Mouse (Mus musculus): ENCODE results near the gene Tssk3. TPM values are rescaled to one million over a fixed set of nuclear protein-coding genes. Genes with fewer than 3 reads are reported as not detected.
"Not testable (repeated sequence)": the region's sequence is repeated elsewhere in the genome, so short reads cannot be mapped to it uniquely, and the experiment has no call there.

The Tssk3 gene
- polyA plus RNA-seq (2011; ENCODE audit: insufficient read length, low read depth, missing spikeins), result not detected in 2 replicates

DNA sequence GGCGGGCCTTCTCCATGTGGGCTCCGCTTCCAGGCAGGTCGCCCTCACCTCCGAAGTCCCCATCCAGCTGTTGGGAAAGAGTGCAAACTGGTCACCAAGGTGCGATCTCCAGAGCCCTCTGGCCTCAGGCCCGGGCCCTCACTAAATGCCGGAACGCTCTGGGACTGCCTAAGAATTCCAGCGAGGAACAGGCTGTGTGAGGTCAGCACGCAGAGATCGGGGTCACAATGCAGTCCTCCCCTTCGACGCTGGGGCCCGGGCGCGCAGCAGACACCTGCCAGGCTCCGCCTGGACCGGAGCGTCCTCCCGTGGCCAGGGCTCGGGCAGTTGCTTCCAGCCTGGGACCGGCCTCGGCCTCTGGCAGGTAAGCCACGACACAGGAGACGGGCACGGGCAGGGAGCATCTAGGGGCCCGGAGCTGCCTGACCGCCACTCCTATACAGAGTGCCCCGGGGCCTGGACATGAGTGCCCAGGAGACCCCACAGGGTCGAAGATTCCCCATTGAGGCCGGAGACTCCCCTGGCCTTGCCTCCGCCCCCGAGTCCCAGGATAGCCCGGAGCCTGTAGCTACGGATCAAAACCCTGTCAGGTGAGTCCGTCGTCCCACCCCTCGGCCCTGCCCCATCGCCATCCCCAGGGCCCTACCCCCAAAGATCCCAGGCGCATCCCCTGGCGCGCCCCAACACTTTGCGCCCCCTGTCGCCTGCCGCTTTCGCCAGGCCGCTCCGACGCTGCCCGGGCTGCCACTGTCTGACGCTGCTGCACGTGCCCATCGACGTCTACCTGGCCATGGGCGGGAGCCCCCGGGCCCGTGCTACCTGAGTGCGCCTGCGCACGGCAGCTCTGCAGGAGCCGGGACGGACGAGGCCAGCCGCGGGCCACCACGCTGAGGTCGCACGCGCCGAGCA lies at the start of gene Tssk3, which contains the start of gene Fam229a:
Tssk3 (minus strand) TSS at position 51 of the 909 bp plus-strand sequence.
Fam229a (plus strand) TSS at position 219 of the 909 bp plus-strand sequence.
- Histone ChIP-seq H3K27ac (ENCODE audit: insufficient read depth, low read length) (no peak within 1 kb of the TSS), H3K4me3 (ENCODE audit: insufficient read depth, low read length) (no peak within 1 kb of the TSS), H3K4me1 (ENCODE audit: control insufficient read depth, insufficient read depth, low read length) (no peaks in the 10 kb centered on the region)
- TF ChIP-seq CTCF (IDR thresholded peaks at IDR 0.05; ENCODE audit: borderline replicate concordance, insufficient read depth, low read length) (no peak), POLR2A (IDR thresholded peaks at IDR 0.05; ENCODE audit: low read depth, low read length) (no peak)

DNA sequence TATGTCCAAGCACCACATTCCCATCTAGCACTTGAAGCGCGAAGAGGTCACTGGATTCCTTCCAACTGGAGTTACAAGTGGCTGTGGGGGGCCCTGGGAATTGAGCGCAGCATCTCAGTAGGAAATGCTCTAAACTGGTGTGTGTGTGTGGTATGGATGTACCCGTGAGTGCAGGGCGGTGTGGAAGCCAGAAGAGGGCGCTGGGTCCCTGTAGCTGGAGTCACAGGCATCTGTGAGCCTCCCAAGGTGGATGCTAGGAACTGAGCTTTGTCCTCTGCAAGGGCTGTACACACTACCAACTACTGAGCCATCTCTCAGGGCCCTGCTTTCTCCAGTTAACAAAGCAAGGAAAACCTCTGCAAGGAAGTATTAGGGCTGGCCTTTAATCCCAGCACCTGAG lies 49.2 kb upstream of the Tssk3 start:
- Histone ChIP-seq H3K27ac (ENCODE audit: insufficient read depth, low read length) (no peak overlapping the region), H3K4me3 (ENCODE audit: insufficient read depth, low read length) (no peak overlapping the region), H3K4me1 (ENCODE audit: control insufficient read depth, insufficient read depth, low read length) (no peaks in the 10 kb centered on the region; the same call in 1 of the 2 replicates)
- peak; percentile 26; the same call in 1 of the 2 replicates for TF ChIP-seq CTCF (IDR thresholded peaks at IDR 0.05; ENCODE audit: borderline replicate concordance, insufficient read depth, low read length)
- TF ChIP-seq POLR2A (IDR thresholded peaks at IDR 0.05; ENCODE audit: low read depth, low read length), result no peak

DNA sequence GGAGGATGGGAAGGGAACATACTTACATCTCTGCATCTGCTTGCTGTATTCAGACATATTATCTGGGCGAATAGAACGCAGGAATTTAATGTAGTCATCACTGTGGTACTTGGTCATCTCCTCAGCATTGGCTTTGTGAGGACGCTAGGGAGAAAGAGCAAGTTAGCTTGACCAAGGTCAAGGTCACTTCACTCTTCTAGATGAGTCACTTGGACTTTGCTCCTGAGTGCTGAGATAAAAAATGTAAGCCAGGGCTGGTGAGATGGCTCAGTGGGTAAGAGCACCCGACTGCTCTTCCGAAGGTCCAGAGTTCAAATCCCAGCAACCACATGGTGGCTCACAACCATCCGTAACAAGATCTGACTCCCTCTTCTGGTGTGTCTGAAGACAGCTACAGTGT lies 38.1 kb upstream of the Tssk3 start:
- not testable (repeated sequence) for H3K27ac ChIP-seq (ENCODE audit: insufficient read depth, low read length); H3K4me1 ChIP-seq (ENCODE audit: control insufficient read depth, insufficient read depth, low read length); H3K4me3 ChIP-seq (ENCODE audit: insufficient read depth, low read length)

DNA sequence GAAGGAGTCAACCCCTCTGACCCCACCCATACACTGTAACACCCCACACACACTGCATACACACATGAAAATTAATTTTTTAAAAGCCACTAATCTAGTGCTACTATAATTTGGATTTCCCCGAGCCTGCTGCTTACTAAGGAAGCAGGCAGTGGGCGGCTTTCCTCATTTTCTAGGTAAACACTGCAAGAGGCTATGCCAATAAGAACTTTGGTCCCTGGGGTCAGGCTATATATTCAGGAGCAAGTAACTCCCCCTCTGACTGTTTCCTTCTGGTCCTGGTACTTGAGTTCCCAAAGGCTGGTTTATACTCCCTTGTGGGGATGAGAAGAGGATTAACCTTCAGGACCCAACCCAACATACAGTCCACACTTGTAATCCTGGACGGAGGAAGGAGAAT lies 35.1 kb upstream of the Tssk3 start:
- no peaks in the 10 kb centered on the region for H3K4me1 ChIP-seq (ENCODE audit: control insufficient read depth, insufficient read depth, low read length)
- no peak for TF ChIP-seq POLR2A (IDR thresholded peaks at IDR 0.05; ENCODE audit: low read depth, low read length)
- no peak for TF ChIP-seq CTCF (IDR thresholded peaks at IDR 0.05; ENCODE audit: borderline replicate concordance, insufficient read depth, low read length)
- no peak overlapping the region for H3K4me3 ChIP-seq (ENCODE audit: insufficient read depth, low read length)
- no peak overlapping the region for H3K27ac ChIP-seq (ENCODE audit: insufficient read depth, low read length)

DNA sequence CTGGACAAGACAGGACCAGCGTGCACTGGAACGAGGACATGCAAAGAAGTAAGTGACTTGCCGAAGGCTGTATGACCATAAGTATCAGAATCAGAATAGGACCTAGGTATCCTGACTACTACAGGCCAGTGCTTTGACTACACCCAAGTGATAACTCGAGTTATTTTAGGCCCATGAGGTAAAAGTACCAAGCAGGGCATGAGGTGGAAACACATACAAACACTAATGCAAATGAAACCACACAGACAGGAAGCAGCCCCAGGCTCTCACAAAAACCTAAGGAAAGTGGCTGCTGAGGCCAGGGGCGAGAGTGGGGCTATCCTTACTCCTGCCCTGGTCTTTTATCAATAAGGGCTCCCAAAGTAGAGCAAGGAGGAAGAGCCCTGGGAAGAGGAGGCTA lies 34.5 kb upstream of the Tssk3 start:
- H3K4me3 ChIP-seq (ENCODE audit: insufficient read depth, low read length), result no peak overlapping the region
- no peaks in the 10 kb centered on the region for H3K4me1 ChIP-seq (ENCODE audit: control insufficient read depth, insufficient read depth, low read length)
- H3K27ac ChIP-seq (ENCODE audit: insufficient read depth, low read length), result no peak overlapping the region
- TF ChIP-seq POLR2A (IDR thresholded peaks at IDR 0.05; ENCODE audit: low read depth, low read length) (no peak), CTCF (IDR thresholded peaks at IDR 0.05; ENCODE audit: borderline replicate concordance, insufficient read depth, low read length) (no peak)

DNA sequence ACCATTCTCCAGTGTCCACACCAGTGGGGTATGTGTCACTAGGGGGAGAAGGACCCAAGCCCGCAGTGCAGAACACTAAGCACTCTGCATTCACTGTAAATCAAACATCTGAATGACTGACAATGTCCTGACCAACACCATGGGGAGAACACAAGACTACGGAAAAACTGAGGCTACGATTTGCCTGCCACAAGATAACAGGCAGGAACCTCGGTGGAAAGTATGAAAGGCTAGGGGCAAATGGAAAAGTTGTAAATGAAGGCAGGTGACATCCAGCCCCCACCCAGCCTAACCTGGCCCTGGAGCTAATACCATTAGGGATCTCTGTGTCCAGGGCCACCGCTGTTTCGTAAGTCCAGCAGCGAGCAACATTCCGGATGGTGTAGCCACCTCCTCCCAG lies 27.7 kb upstream of the Tssk3 start:
- Histone ChIP-seq H3K27ac (ENCODE audit: insufficient read depth, low read length) (no peak overlapping the region), H3K4me3 (ENCODE audit: insufficient read depth, low read length) (no peak overlapping the region), H3K4me1 (ENCODE audit: control insufficient read depth, insufficient read depth, low read length) (peaks cover 4% of the 10 kb centered on the region; the same call in 1 of the 2 replicates)
- TF ChIP-seq CTCF (IDR thresholded peaks at IDR 0.05; ENCODE audit: borderline replicate concordance, insufficient read depth, low read length) (no peak), POLR2A (IDR thresholded peaks at IDR 0.05; ENCODE audit: low read depth, low read length) (no peak)

DNA sequence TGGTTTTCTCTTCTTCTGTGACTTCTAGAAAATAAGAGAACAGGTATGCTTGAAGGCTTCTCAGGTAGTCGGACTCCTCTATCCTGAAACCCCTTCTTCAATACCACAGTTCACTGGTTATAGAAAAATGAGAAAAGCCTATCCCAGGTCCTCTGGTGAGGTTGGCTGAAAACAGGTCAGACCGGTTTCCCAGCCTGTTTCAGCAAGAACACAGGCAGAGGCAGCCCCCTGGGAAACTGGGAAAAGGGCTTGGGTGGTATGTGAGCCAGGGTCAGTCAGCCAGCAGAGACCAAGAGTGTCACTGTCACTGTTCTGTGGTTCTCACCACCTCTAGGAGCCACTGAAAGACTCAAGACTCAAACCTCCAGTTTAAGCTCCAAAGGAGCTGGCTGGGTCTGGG lies 26.1 kb upstream of the Tssk3 start:
- Histone ChIP-seq H3K27ac (ENCODE audit: insufficient read depth, low read length) (no peak overlapping the region), H3K4me1 (ENCODE audit: control insufficient read depth, insufficient read depth, low read length) (peaks cover 4% of the 10 kb centered on the region; the same call in 1 of the 2 replicates), H3K4me3 (ENCODE audit: insufficient read depth, low read length) (no peak overlapping the region)
- TF ChIP-seq CTCF (IDR thresholded peaks at IDR 0.05; ENCODE audit: borderline replicate concordance, insufficient read depth, low read length) (no peak), POLR2A (IDR thresholded peaks at IDR 0.05; ENCODE audit: low read depth, low read length) (no peak)

DNA sequence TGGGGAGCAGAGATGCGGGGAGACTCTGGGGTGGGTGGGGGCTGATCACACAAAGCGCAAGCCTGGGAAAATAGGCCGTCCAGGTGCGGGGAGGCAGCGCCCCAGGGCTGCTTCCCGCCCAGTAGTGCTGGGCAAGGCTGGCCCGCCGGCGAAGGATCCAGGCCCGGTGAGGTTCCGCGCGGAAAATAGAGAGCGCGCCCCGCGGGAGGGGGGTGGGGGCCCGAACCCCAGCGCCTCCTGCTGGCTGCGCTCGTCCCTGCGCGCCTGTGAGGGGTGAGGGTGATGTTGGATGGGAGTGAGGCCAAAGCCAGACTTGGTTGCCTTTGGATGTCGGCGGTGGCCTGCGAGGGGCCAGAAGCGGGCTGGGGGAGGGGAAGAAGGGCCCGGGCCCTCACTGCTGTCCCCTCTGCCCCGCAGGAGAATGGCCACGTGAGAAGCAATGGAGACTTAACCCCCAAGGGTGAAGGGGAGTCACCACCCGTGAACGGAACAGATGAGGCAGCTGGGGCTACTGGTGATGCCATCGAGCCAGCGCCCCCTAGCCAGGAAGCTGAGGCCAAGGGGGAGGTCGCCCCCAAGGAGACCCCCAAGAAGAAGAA lies 23.6 kb upstream of the Tssk3 start:
- H3K4me1 ChIP-seq (ENCODE audit: control insufficient read depth, insufficient read depth, low read length), result peaks cover 4% of the 10 kb centered on the region; the same call in 1 of the 2 replicates
- peak; percentile 79 for TF ChIP-seq CTCF (IDR thresholded peaks at IDR 0.05; ENCODE audit: borderline replicate concordance, insufficient read depth, low read length)
- TF ChIP-seq POLR2A (IDR thresholded peaks at IDR 0.05; ENCODE audit: low read depth, low read length), result no peak
- H3K27ac ChIP-seq (ENCODE audit: insufficient read depth, low read length), result no peak overlapping the region
- peak overlapping the region; percentile 68 for H3K4me3 ChIP-seq (ENCODE audit: insufficient read depth, low read length)

DNA sequence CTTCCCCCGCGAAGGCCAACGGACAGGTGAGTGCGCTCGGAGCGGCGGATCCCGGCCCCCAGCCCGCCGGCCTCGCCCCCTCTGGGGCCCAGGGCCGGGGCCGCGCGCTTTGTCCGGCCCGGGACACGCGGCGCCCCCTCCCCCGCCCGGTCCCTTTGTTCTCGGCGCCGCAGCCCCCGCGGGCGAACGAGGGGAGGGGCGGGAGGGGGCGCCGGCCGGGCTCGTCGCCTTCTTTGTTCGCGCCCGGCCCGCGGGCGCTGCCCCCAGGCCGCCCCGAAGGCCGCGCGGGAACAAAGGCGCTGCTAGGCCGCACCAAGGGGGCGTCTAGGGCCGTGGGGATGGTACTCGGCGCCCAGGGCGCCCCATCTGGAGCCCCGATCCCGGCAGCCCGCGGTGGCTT lies 23.1 kb upstream of the Tssk3 start:
- Histone ChIP-seq H3K4me3 (ENCODE audit: insufficient read depth, low read length) (peak overlapping the region; percentile 68), H3K27ac (ENCODE audit: insufficient read depth, low read length) (no peak overlapping the region), H3K4me1 (ENCODE audit: control insufficient read depth, insufficient read depth, low read length) (peaks cover 4% of the 10 kb centered on the region; the same call in 1 of the 2 replicates)
- no peak for TF ChIP-seq CTCF (IDR thresholded peaks at IDR 0.05; ENCODE audit: borderline replicate concordance, insufficient read depth, low read length)
- TF ChIP-seq POLR2A (IDR thresholded peaks at IDR 0.05; ENCODE audit: low read depth, low read length), result no peak

All from embryonic fibroblast, embryonic 13.5 days (primary cell).